Mouse (Mus musculus) thymus, adult 2 months (tissue): Measurements from ENCODE around the gene Fgfr2.

ENCODE experiments used
- CTCF ChIP-seq: fragments of 200-500 bp; IDR thresholded peaks from 2 replicates; pipeline ENCODE4 v1.5.1; 2012; ENCODE audit warnings: mild to moderate bottlenecking, control low read depth, low read length, moderate library complexity, borderline replicate concordance; ENCODE audit not compliant: control insufficient read depth, poor library complexity, insufficient read depth; ENCODE audit errors: extremely low read depth
- POLR2A ChIP-seq: fragments of 200-500 bp; IDR thresholded peaks from 2 replicates; pipeline ENCODE4 v1.6.1; 2012; ENCODE audit warnings: mild to moderate bottlenecking, low read length, control low read depth, moderate library complexity; ENCODE audit not compliant: control insufficient read depth, poor library complexity, insufficient read depth; ENCODE audit errors: extremely low read depth

- TF ChIP-seq CTCF (no peak), POLR2A (no peak)
These were observed 764.9 kb downstream of the Fgfr2 start for GRCm38 (mm10) chr7:132358250-132358649.
